Mouse (Mus musculus): ENCODE measurements around the gene Tnfsf9. TPM values are rescaled to one million over a fixed set of nuclear protein-coding genes. Genes with fewer than 3 reads are reported as not detected.
A peak's percentile ranks its signal among the peaks of the same experiment; 100 is the strongest.

Tnfsf9 gene
- total RNA-seq (2014; rRNA removed) (2.2 and 3.8 TPM in 2 replicates), polyA plus RNA-seq (2015; fragmentation: Nextera tagmentation; extraction: Ambion mirVana) (3.6 and 4.5 TPM in 2 replicates)

GRCm38 (mm10) chr17:57105181-57106034 lies at the start of gene Tnfsf9:
Gene Tnfsf9 (plus strand): TSS chr17:57105325.
- peak; percentile 44 for DNase-seq (ENCODE audit: low spot score)
- H3K9me3 ChIP-seq (ENCODE audit: low read length), result no peaks in the 10 kb centered on the region
- TF ChIP-seq CTCF (IDR thresholded peaks at IDR 0.05), result no peak
- WGBS, result under 1% methylated on average over 50 of the region's 61 CpGs
- H3K4me3 ChIP-seq (ENCODE audit: low read depth, low read length), result peak within 1 kb of the TSS; percentile 65
- H3K36me3 ChIP-seq (ENCODE audit: insufficient read depth, low read length), result no peaks in the 10 kb centered on the region
- peak; percentile 76 for ATAC-seq (ENCODE audit: low FRiP score)
- peak within 1 kb of the TSS; percentile 70 for H3K9ac ChIP-seq (replicated peaks; ENCODE audit: low read length, poor library complexity, severe bottlenecking)
- H3K4me1 ChIP-seq (ENCODE audit: insufficient read depth, low read length), result peaks cover 2% of the 10 kb centered on the region; the same call in 1 of the 2 replicates
- H3K4me2 ChIP-seq (ENCODE audit: low read depth, low read length, poor library complexity, severe bottlenecking), result peak within 1 kb of the TSS; percentile 81
- H3K27me3 ChIP-seq (ENCODE audit: insufficient read depth, low read length), result no peaks in the 10 kb centered on the region
- no peak within 1 kb of the TSS for H3K27ac ChIP-seq (ENCODE audit: low read depth, low read length)

- H3K27me3 ChIP-seq (ENCODE audit: insufficient read depth, low read length), result no peaks in the 10 kb centered on the region; the same call in 1 of the 2 replicates
- peaks cover 34% of the 10 kb centered on the region for H3K36me3 ChIP-seq (ENCODE audit: insufficient read depth, low read length)
- H3K4me1 ChIP-seq (ENCODE audit: insufficient read depth, low read length), result peaks cover 4% of the 10 kb centered on the region; the same call in 1 of the 2 replicates
- H3K9me3 ChIP-seq (ENCODE audit: low read length), result no peaks in the 10 kb centered on the region
- TF ChIP-seq CTCF (IDR thresholded peaks at IDR 0.05), result no peak
- 89% methylated on average over 3 of the region's 3 CpGs for WGBS
- H3K4me2 ChIP-seq (ENCODE audit: low read depth, low read length, poor library complexity, severe bottlenecking), result no peak overlapping the region
- DNase-seq (ENCODE audit: low spot score) (no peak), ATAC-seq (ENCODE audit: low FRiP score) (no peak)
- no peak overlapping the region for H3K4me3 ChIP-seq (ENCODE audit: low read depth, low read length)
- H3K27ac ChIP-seq (ENCODE audit: low read depth, low read length), result no peak overlapping the region
- no peak overlapping the region for H3K9ac ChIP-seq (replicated peaks; ENCODE audit: low read length, poor library complexity, severe bottlenecking)
Measured at GRCm38 (mm10) chr17:57056246-57056645, 48.9 kb upstream of the Tnfsf9 start.

GRCm38 (mm10) chr17:57058891-57059485 lies 46.1 kb upstream of the Tnfsf9 start, which contains the start of gene Crb3:
Gene Crb3 (plus strand): TSS chr17:57059105.
- Histone ChIP-seq H3K36me3 (ENCODE audit: insufficient read depth, low read length) (peaks cover 19% of the 10 kb centered on the region), H3K9ac (replicated peaks; ENCODE audit: low read length, poor library complexity, severe bottlenecking) (peak within 1 kb of the TSS; percentile 84), H3K27me3 (ENCODE audit: insufficient read depth, low read length) (peaks cover 13% of the 10 kb centered on the region), H3K4me3 (ENCODE audit: low read depth, low read length) (peak within 1 kb of the TSS; percentile 92), H3K27ac (ENCODE audit: low read depth, low read length) (peak within 1 kb of the TSS; percentile 79), H3K4me1 (ENCODE audit: insufficient read depth, low read length) (peaks cover 4% of the 10 kb centered on the region; the same call in 1 of the 2 replicates), H3K9me3 (ENCODE audit: low read length) (no peaks in the 10 kb centered on the region), H3K4me2 (ENCODE audit: low read depth, low read length, poor library complexity, severe bottlenecking) (peak within 1 kb of the TSS; percentile 73)
- peak; percentile 0; the same call in 1 of the 2 replicates for ATAC-seq (ENCODE audit: low FRiP score)
- peak; percentile 33 for DNase-seq (ENCODE audit: low spot score)
- 1% methylated on average over 20 of the region's 22 CpGs for WGBS
- no peak for TF ChIP-seq CTCF (IDR thresholded peaks at IDR 0.05)

GRCm38 (mm10) chr17:57059486-57059977 lies 45.6 kb upstream of the Tnfsf9 start, which contains the start of gene Slc25a23:
Gene Slc25a23 (minus strand): TSS chr17:57059863.
- peaks cover 13% of the 10 kb centered on the region for H3K27me3 ChIP-seq (ENCODE audit: insufficient read depth, low read length)
- ATAC-seq (ENCODE audit: low FRiP score) (peak; percentile 84), DNase-seq (ENCODE audit: low spot score) (peak; percentile 92)
- H3K27ac ChIP-seq (ENCODE audit: low read depth, low read length), result peak within 1 kb of the TSS; percentile 79
- H3K4me3 ChIP-seq (ENCODE audit: low read depth, low read length), result peak within 1 kb of the TSS; percentile 92
- H3K4me1 ChIP-seq (ENCODE audit: insufficient read depth, low read length), result peaks cover 4% of the 10 kb centered on the region; the same call in 1 of the 2 replicates
- H3K9ac ChIP-seq (replicated peaks; ENCODE audit: low read length, poor library complexity, severe bottlenecking), result peak within 1 kb of the TSS; percentile 84
- TF ChIP-seq CTCF (IDR thresholded peaks at IDR 0.05), result no peak
- peak within 1 kb of the TSS; percentile 73 for H3K4me2 ChIP-seq (ENCODE audit: low read depth, low read length, poor library complexity, severe bottlenecking)
- H3K36me3 ChIP-seq (ENCODE audit: insufficient read depth, low read length), result peaks cover 15% of the 10 kb centered on the region
- no peaks in the 10 kb centered on the region for H3K9me3 ChIP-seq (ENCODE audit: low read length)
- WGBS, result under 1% methylated on average over 32 of the region's 45 CpGs

GRCm38 (mm10) chr17:57060231-57060801 lies 44.8 kb upstream of the Tnfsf9 start:
- WGBS, result under 1% methylated on average over 44 of the region's 44 CpGs
- H3K4me2 ChIP-seq (ENCODE audit: low read depth, low read length, poor library complexity, severe bottlenecking), result peak overlapping the region; percentile 73

More at GRCm38 (mm10) chr17:57060231-57060801, 44.8 kb upstream of the Tnfsf9 start:
- peaks cover 4% of the 10 kb centered on the region; the same call in 1 of the 2 replicates for H3K4me1 ChIP-seq (ENCODE audit: insufficient read depth, low read length)
- peak; percentile 78 for TF ChIP-seq CTCF (IDR thresholded peaks at IDR 0.05)
- H3K9ac ChIP-seq (replicated peaks; ENCODE audit: low read length, poor library complexity, severe bottlenecking), result peak overlapping the region; percentile 84
- peak; percentile 98 for DNase-seq (ENCODE audit: low spot score)
- peaks cover 10% of the 10 kb centered on the region for H3K36me3 ChIP-seq (ENCODE audit: insufficient read depth, low read length)
- H3K4me3 ChIP-seq (ENCODE audit: low read depth, low read length), result peak overlapping the region; percentile 92
- peak overlapping the region; percentile 79 for H3K27ac ChIP-seq (ENCODE audit: low read depth, low read length)
- no peaks in the 10 kb centered on the region for H3K9me3 ChIP-seq (ENCODE audit: low read length)
- H3K27me3 ChIP-seq (ENCODE audit: insufficient read depth, low read length), result peaks cover 13% of the 10 kb centered on the region
- peak; percentile 93 for ATAC-seq (ENCODE audit: low FRiP score)

Data from midbrain, postnatal 0 days (tissue).